Mouse (Mus musculus): ENCODE results near the gene Tefm.
"Not testable (repeated sequence)": the region's sequence is repeated elsewhere in the genome, so short reads cannot be mapped to it uniquely, and the experiment has no call there.

The Tefm gene

GRCm38 (mm10) chr11:80141825-80142521 is at the start of gene Tefm:
Gene Tefm (minus strand): TSS chr11:80142175.
- DNase-seq (ENCODE audit: low spot score in 2 of 2) = peak; percentile 73 to 82

- DNase-seq (ENCODE audit: low spot score in 2 of 2) = no peak
These were observed 48.3 kb upstream of the Tefm start for GRCm38 (mm10) chr11:80190280-80190679.

GRCm38 (mm10) chr11:80185441-80185976 is 43.5 kb upstream of the Tefm start:
- not testable (repeated sequence) for DNase-seq (ENCODE audit: low spot score in 2 of 2)

DNA sequence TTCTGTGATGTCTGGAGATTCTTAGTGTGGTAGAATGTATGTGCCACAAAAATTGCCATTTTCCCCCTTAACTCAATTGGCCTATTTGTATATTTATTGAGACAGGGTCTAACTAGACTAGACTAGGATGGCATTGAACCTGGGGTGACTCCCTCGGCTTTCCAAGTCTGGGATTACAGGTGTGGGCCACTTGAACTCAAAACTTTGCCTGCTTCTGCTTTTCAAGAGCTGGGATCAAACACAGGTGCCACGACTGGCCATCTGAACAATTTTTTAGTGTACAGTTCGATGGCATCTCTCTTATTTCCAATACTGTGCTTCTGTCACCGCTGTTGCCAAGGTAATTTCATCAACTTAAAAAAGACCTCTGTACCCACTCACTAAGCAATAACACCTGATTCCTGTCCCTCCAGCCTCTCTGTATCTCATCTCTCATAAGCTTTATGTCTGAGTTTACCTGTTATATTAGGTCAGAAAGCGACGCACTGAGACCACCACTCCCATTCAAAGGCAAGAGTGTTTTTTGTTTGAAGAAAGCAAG is 42.6 kb upstream of the Tefm start:
- DNase-seq (ENCODE audit: low spot score in 2 of 2) = no peak

DNA sequence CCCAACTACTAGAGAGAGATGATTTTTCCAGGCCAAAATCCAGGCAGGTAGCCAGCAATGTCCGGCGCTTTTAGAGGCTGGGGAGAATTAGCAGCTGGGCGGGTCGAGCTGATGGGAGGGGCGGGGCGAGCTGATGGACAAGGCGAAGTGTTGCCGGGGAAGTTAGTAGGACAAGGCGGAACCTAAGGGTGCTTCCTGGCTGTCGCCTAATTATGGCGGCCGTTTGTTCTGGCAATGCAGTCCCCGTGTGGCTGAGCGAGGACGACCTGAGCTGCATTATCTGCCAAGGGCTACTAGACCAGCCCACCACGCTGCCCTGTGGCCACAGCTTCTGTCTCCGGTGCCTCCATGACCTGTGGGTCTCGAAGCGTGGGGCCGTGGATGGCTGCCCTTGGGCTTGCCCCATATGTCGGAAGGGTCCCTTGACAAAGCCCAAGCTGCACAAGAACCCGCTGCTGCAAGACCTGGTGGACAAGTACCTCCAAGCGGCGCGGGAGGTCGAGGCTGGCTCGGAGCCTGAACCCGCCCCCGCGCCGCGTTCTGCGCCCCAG is 41.8 kb upstream of the Tefm start, which contains the start of gene Rnf135:
Gene Rnf135 (plus strand): TSS at position 147 of the 551 bp plus-strand sequence.
- DNase-seq (ENCODE audit: low spot score in 2 of 2) = peak; percentile 73 to 89

- not testable (repeated sequence) for DNase-seq (ENCODE audit: low spot score in 2 of 2)
These were observed 41.2 kb upstream of the Tefm start for GRCm38 (mm10) chr11:80183054-80183704.

- DNase-seq (ENCODE audit: low spot score in 2 of 2) = no peak
These were observed 39.2 kb upstream of the Tefm start for GRCm38 (mm10) chr11:80181021-80181749.

GRCm38 (mm10) chr11:80178316-80178715 is 36.3 kb upstream of the Tefm start:
- DNase-seq (ENCODE audit: low spot score in 2 of 2) = no peak

GRCm38 (mm10) chr11:80176911-80177895 is 35.2 kb upstream of the Tefm start:
- no peak for DNase-seq (ENCODE audit: low spot score in 2 of 2)

GRCm38 (mm10) chr11:80173963-80174670 is 32.1 kb upstream of the Tefm start:
- no peak for DNase-seq (ENCODE audit: low spot score in 2 of 2)

GRCm38 (mm10) chr11:80171884-80172283 is 29.9 kb upstream of the Tefm start:
- no peak for DNase-seq (ENCODE audit: low spot score in 2 of 2)

DNA sequence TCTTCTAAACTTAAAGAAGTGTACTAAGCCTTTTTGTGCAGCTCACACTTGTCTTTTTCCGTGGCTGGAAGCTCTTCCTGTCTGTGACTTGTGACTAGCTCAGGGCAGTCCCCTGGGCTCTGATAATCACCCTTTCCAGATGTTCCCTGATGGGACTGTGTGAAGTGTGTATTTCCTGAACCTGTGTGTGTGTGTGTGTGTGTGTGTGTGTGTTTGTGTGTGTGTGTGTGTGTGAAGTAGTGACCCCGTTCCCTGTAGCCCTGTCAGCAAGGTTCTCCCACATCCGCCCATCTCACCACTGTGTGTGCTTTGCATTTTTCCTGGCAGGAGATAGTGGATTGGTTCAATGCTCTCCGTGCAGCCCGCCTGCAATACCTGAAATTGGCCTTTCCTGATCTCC is 28.4 kb upstream of the Tefm start:
- no peak for DNase-seq (ENCODE audit: low spot score in 2 of 2)

- DNase-seq (ENCODE audit: low spot score in 2 of 2) = no peak
These were observed 27.7 kb upstream of the Tefm start for GRCm38 (mm10) chr11:80169629-80170028.

DNA sequence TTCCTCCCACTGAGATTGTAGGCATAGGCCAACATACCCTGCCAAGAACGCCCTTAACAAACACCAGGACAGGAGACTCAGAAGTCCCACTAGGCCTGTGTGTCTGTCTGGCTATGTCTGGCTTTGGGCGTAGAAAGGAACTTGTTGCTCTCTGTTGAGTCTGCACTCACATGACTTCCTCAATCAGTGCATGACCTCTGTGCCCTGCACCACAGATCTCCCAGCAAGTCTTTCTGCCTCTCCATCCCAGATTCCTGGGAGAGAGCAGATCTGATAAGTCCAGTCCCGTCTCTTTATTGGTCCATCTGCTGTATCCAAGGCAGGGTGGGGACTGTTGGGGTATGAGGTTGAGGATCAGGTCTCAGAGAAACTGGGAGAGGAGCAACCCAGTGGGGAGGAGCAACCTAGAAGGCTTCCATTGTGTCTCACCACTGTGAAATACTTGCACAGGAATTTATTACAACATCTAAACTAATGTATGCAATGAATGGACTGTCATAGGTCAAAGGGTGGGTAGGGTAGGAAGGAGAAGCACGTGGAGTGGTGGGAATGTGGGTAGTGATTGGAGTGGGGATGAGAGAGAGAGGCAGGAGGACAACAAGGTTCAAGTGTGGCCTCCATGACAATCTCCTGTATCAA is 26.8 kb upstream of the Tefm start:
- DNase-seq (ENCODE audit: low spot score in 2 of 2) = peak in 1 of 2 experiments; percentile 19

DNA sequence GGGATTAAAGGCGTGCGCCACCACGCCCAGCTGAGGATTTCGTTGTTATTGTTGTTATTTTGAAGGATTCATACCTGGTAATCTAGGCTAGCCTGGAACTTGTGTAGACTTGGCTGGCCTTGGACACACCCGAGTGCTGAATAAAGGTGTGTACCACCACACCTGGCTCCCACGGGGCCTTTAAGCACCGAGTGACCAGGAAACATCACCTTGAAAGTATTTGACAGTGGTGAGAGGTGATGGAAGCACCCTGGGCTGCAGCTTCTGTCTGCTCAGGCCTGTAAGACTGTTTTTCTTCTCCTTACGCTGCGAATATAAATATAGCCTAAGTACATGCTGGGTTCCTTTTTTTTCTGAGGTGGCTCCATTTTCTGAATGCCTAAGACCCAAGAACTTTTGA is 26.1 kb upstream of the Tefm start:
- no peak for DNase-seq (ENCODE audit: low spot score in 2 of 2)

GRCm38 (mm10) chr11:80164224-80164623 is 22.2 kb upstream of the Tefm start:
- DNase-seq (ENCODE audit: low spot score in 2 of 2) = no peak

DNA sequence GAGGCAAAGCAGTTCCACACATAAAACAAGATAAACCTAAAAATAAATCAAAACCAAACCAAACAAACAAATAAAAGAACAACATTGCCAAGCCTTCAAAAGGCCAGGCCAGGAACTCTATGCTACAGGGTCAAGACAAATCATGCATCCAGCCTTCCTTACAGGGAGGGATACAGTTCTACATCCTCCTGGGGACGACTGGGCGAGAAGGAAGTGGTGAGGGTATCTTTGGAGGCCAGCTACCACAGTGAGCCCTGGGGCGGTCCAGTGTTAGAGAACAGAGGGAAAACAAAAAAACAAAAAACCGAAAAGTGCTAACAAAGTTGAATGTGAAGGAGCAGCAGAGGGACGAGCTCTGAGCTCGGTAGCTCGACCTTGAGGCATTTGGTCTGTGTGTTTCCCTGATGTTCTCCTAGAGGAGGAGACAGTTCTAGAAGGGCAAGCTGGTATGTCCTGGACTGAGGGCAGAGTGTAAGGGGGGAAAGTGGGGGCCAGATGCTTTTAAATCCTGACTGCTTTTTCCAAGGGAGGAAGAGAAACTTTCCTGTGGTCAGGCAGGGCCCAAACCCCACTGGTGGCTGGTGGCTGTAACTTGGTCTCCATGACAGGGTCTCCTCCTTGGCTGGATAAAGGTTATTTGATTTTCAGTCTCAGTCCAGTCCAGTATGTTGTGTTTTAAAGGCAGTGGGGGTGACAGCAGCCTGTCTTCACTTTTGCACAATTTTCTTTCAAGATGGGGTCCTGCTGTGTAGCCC is 21.6 kb upstream of the Tefm start:
- no peak for DNase-seq (ENCODE audit: low spot score in 2 of 2)

- no peak for DNase-seq (ENCODE audit: low spot score in 2 of 2)
These were observed 19.1 kb upstream of the Tefm start for GRCm38 (mm10) chr11:80161041-80161440.

DNA sequence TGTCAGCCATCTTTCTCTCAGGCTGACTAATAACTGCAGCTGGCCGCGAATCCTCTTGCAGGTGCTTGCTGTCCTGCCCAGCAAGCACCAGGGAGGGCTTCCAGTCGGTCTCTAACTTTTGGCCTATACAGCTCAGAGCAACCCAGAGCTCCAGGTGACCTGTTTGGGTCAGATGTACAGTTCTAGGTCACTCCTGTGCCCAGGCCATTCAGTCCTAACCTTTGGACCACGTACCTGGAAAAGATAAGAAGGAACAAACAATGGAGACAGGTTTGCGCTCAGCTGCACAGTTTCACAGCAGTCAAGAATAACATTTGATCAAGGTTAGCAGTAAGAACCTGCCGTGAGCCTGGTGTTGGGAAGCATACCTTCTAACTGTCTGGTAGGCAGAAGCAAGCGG is 17.0 kb upstream of the Tefm start:
- DNase-seq (ENCODE audit: low spot score in 2 of 2) = no peak
